Mouse (Mus musculus): ENCODE data around the gene Tomm70a. TPM values are rescaled to one million over a fixed set of nuclear protein-coding genes. Genes with fewer than 3 reads are reported as not detected.
A peak's percentile ranks its signal among the peaks of the same experiment; 100 is the strongest.

Gene Tomm70a
- polyA plus RNA-seq, 2 experiments, result 15.9 to 28.2 TPM

GRCm38 (mm10) chr16:57117562-57117961 lies 3.9 kb upstream of the Tomm70a start:
- WGBS (ENCODE audit: insufficient replicate concordance), result 35% methylated on average over 2 of the region's 2 CpGs

GRCm38 (mm10) chr16:57121816-57122415 lies 413 bp downstream of the Tomm70a start:
- Histone ChIP-seq H3K4me2 (ENCODE audit: low read depth) (peak overlapping the region; percentile 83), H3K36me3 (replicated peaks; ENCODE audit: control insufficient read depth, insufficient read depth, low read depth) (no peaks in the 10 kb centered on the region; the same call in 1 of the 2 replicates), H3K9ac (replicated peaks) (peak overlapping the region; percentile 97), H3K27me3 (ENCODE audit: control insufficient read depth, insufficient read depth, low read length) (no peaks in the 10 kb centered on the region), H3K4me1 (replicated peaks; ENCODE audit: control insufficient read depth in 2 of 2, insufficient read depth in 2 of 2, low read length in 1 of 2) (peaks cover 2 to 16% of the 10 kb centered on the region in 2 experiments; a peak in 3 of 4 replicates), H3K27ac (peak overlapping the region; percentile 66), H3K4me3 (ENCODE audit: insufficient read depth in 1 of 2, low read depth in 2 of 2, low read length in 2 of 2) (peak overlapping the region; percentile 74 to 98), H3K9me3 (ENCODE audit: control insufficient read depth, low read length) (no peaks in the 10 kb centered on the region)
- under 1% methylated on average over 58 of the region's 59 CpGs for WGBS (ENCODE audit: insufficient replicate concordance)
- DNase-seq (ENCODE audit: low read depth in 3 of 3, low spot score in 3 of 3) (no peak), ATAC-seq (ENCODE audit: insufficient read depth) (no peak)
- TF ChIP-seq CTCF (IDR thresholded peaks at IDR 0.05; ENCODE audit: low read depth), result no peak
- TF ChIP-seq EP300 (IDR thresholded peaks at IDR 0.05; ENCODE audit: low read depth), result no peak

More at GRCm38 (mm10) chr16:57117562-57117961, 3.9 kb upstream of the Tomm70a start:
- DNase-seq (ENCODE audit: low read depth in 3 of 3, low spot score in 3 of 3) (no peak), ATAC-seq (ENCODE audit: insufficient read depth) (no peak)
- H3K4me3 ChIP-seq (ENCODE audit: insufficient read depth in 1 of 2, low read depth in 2 of 2, low read length in 2 of 2), result no peak overlapping the region
- H3K36me3 ChIP-seq (replicated peaks; ENCODE audit: control insufficient read depth, insufficient read depth, low read depth), result no peaks in the 10 kb centered on the region
- TF ChIP-seq CTCF (IDR thresholded peaks at IDR 0.05; ENCODE audit: low read depth) (no peak), EP300 (IDR thresholded peaks at IDR 0.05; ENCODE audit: low read depth) (no peak)
- H3K27me3 ChIP-seq (ENCODE audit: control insufficient read depth, insufficient read depth, low read length), result no peaks in the 10 kb centered on the region
- H3K9ac ChIP-seq (replicated peaks), result no peak overlapping the region
- no peaks in the 10 kb centered on the region for H3K9me3 ChIP-seq (ENCODE audit: control insufficient read depth, low read length)
- no peak overlapping the region for H3K27ac ChIP-seq
- H3K4me2 ChIP-seq (ENCODE audit: low read depth), result no peak overlapping the region
- H3K4me1 ChIP-seq (replicated peaks; ENCODE audit: control insufficient read depth in 2 of 2, insufficient read depth in 2 of 2, low read length in 1 of 2), result peaks cover 0 to 4% of the 10 kb centered on the region in 2 experiments; a peak in 3 of 4 replicates

GRCm38 (mm10) chr16:57122682-57123445 lies 1.4 kb downstream of the Tomm70a start:
- DNase-seq (ENCODE audit: low read depth in 3 of 3, low spot score in 3 of 3) (no peak), ATAC-seq (ENCODE audit: insufficient read depth) (no peak)
- H3K27me3 ChIP-seq (ENCODE audit: control insufficient read depth, insufficient read depth, low read length), result no peaks in the 10 kb centered on the region
- WGBS (ENCODE audit: insufficient replicate concordance), result 17% methylated on average over 6 of the region's 6 CpGs
- peaks cover 2 to 16% of the 10 kb centered on the region in 2 experiments; a peak in 3 of 4 replicates for H3K4me1 ChIP-seq (replicated peaks; ENCODE audit: control insufficient read depth in 2 of 2, insufficient read depth in 2 of 2, low read length in 1 of 2)
- H3K27ac ChIP-seq, result no peak overlapping the region
- no peaks in the 10 kb centered on the region; the same call in 1 of the 2 replicates for H3K36me3 ChIP-seq (replicated peaks; ENCODE audit: control insufficient read depth, insufficient read depth, low read depth)
- peak overlapping the region; percentile 83 for H3K4me2 ChIP-seq (ENCODE audit: low read depth)
- TF ChIP-seq CTCF (IDR thresholded peaks at IDR 0.05; ENCODE audit: low read depth) (no peak), EP300 (IDR thresholded peaks at IDR 0.05; ENCODE audit: low read depth) (no peak)
- peak overlapping the region; percentile 74 to 98 for H3K4me3 ChIP-seq (ENCODE audit: insufficient read depth in 1 of 2, low read depth in 2 of 2, low read length in 2 of 2)
- H3K9me3 ChIP-seq (ENCODE audit: control insufficient read depth, low read length), result no peaks in the 10 kb centered on the region
- peak overlapping the region; percentile 97 for H3K9ac ChIP-seq (replicated peaks)

GRCm38 (mm10) chr16:57126268-57126667 lies 4.8 kb downstream of the Tomm70a start:
- H3K9ac ChIP-seq (replicated peaks), result no peak overlapping the region
- H3K27me3 ChIP-seq (ENCODE audit: control insufficient read depth, insufficient read depth, low read length), result no peaks in the 10 kb centered on the region
- no peak overlapping the region for H3K4me2 ChIP-seq (ENCODE audit: low read depth)
- ATAC-seq (ENCODE audit: insufficient read depth), result no peak
- no peak for DNase-seq (ENCODE audit: low read depth in 3 of 3, low spot score in 3 of 3)
- peaks cover 2 to 18% of the 10 kb centered on the region in 2 experiments; a peak in 3 of 4 replicates for H3K4me1 ChIP-seq (replicated peaks; ENCODE audit: control insufficient read depth in 2 of 2, insufficient read depth in 2 of 2, low read length in 1 of 2)
- no peaks in the 10 kb centered on the region for H3K9me3 ChIP-seq (ENCODE audit: control insufficient read depth, low read length)
- 52% methylated on average over 4 of the region's 4 CpGs for WGBS (ENCODE audit: insufficient replicate concordance)
- no peaks in the 10 kb centered on the region; the same call in 1 of the 2 replicates for H3K36me3 ChIP-seq (replicated peaks; ENCODE audit: control insufficient read depth, insufficient read depth, low read depth)
- no peak overlapping the region for H3K4me3 ChIP-seq (ENCODE audit: insufficient read depth in 1 of 2, low read depth in 2 of 2, low read length in 2 of 2)
- H3K27ac ChIP-seq, result no peak overlapping the region
- TF ChIP-seq CTCF (IDR thresholded peaks at IDR 0.05; ENCODE audit: low read depth), result no peak

DNA sequence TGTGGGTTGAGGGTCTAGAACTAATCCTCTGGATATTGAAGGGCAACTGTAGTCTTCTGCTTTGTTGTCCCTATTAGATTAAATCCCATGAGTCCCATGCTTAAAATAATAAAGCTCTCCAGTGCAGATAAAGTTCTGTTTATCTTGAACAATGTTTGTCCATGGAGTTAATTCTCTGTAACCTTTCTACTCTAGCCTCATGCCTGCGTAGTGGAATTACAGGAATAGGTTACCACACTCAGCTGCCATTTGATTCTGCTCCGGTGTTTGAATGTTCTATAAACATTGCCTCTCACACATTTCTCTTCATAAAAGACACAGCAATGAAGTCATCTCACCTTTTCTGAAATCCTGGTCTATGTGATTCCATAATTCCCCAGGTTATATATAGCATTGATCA lies 6.3 kb downstream of the Tomm70a start:
- no peak overlapping the region for H3K27ac ChIP-seq

More for the DNA sequence above, 6.3 kb downstream of the Tomm70a start:
- H3K9ac ChIP-seq (replicated peaks), result no peak overlapping the region
- DNase-seq (ENCODE audit: low read depth in 3 of 3, low spot score in 3 of 3), result no peak
- ATAC-seq (ENCODE audit: insufficient read depth), result peak; percentile 6; the same call in 1 of the 2 replicates
- peaks cover 2 to 16% of the 10 kb centered on the region in 2 experiments; a peak in 3 of 4 replicates for H3K4me1 ChIP-seq (replicated peaks; ENCODE audit: control insufficient read depth in 2 of 2, insufficient read depth in 2 of 2, low read length in 1 of 2)
- H3K4me3 ChIP-seq (ENCODE audit: insufficient read depth in 1 of 2, low read depth in 2 of 2, low read length in 2 of 2), result no peak overlapping the region
- no peak for TF ChIP-seq EP300 (IDR thresholded peaks at IDR 0.05; ENCODE audit: low read depth)
- TF ChIP-seq CTCF (IDR thresholded peaks at IDR 0.05; ENCODE audit: low read depth), result no peak
- H3K27me3 ChIP-seq (ENCODE audit: control insufficient read depth, insufficient read depth, low read length), result no peaks in the 10 kb centered on the region
- no peaks in the 10 kb centered on the region; the same call in 1 of the 2 replicates for H3K36me3 ChIP-seq (replicated peaks; ENCODE audit: control insufficient read depth, insufficient read depth, low read depth)
- no peaks in the 10 kb centered on the region for H3K9me3 ChIP-seq (ENCODE audit: control insufficient read depth, low read length)
- H3K4me2 ChIP-seq (ENCODE audit: low read depth), result 0 out of 2 replicates have a peak overlapping the region, but pooled peaks have one; percentile 22
- 74% methylated on average over 2 of the region's 2 CpGs for WGBS (ENCODE audit: insufficient replicate concordance)
